Mouse (Mus musculus) thymus, adult 2 months (tissue): Measurements from ENCODE around the gene Fgfr2. TPM values are rescaled to one million over a fixed set of nuclear protein-coding genes. Genes with fewer than 3 reads are reported as not detected.

Source experiments
- DNase-seq: peaks from one replicate; pipeline ENCODE4 v3.0.0; 2021
- H3K27ac ChIP-seq: fragments of 200-500 bp; 2 replicates; pipeline ENCODE4 v1.5.1; 2012; ENCODE audit warnings: low read length, control low read depth; ENCODE audit not compliant: control insufficient read depth, insufficient read depth
- H3K27me3 ChIP-seq: fragments of 200-500 bp; 2 replicates; pipeline ENCODE4 v1.6.1; 2012; ENCODE audit warnings: mild to moderate bottlenecking, low read length, moderate library complexity, mixed read lengths; ENCODE audit not compliant: control insufficient read depth, insufficient read depth
- H3K36me3 ChIP-seq: fragments of 200-500 bp; 2 replicates; pipeline ENCODE4 v1.6.1; 2012; ENCODE audit warnings: mild to moderate bottlenecking, low read length, moderate library complexity; ENCODE audit not compliant: control insufficient read depth, insufficient read depth
- H3K4me1 ChIP-seq: fragments of 200-500 bp; replicated peaks from 2 replicates; pipeline ENCODE4 v1.6.1; 2012; ENCODE audit warnings: low read length; ENCODE audit not compliant: control insufficient read depth, insufficient read depth
- H3K4me3 ChIP-seq: fragments of 200-500 bp; 2 replicates; pipeline ENCODE4 v1.5.1; 2012; ENCODE audit warnings: mild to moderate bottlenecking, low read length, control low read depth, moderate library complexity; ENCODE audit not compliant: control insufficient read depth, insufficient read depth
- CTCF ChIP-seq: fragments of 200-500 bp; IDR thresholded peaks from 2 replicates; pipeline ENCODE4 v1.5.1; 2012; ENCODE audit warnings: mild to moderate bottlenecking, control low read depth, low read length, moderate library complexity, borderline replicate concordance; ENCODE audit not compliant: control insufficient read depth, poor library complexity, insufficient read depth; ENCODE audit errors: extremely low read depth
- POLR2A ChIP-seq: fragments of 200-500 bp; IDR thresholded peaks from 2 replicates; pipeline ENCODE4 v1.6.1; 2012; ENCODE audit warnings: mild to moderate bottlenecking, low read length, control low read depth, moderate library complexity; ENCODE audit not compliant: control insufficient read depth, poor library complexity, insufficient read depth; ENCODE audit errors: extremely low read depth
- WGBS: fragments of 180-500 bp; shearing (Covaris S2); methylation state at CpG from one replicate; pipeline ENCODE4 v1.1.7; 2018; 5-methylcytosine and 5-hydroxymethylcytosine counted together
- polyA plus RNA-seq: library from polyadenylated mRNA; depleted of rRNA; stranded (reverse); fragments of >200 nt; gene quantifications from 2 replicates; pipeline ENCODE4 v1.2.3, GENCODE M21; 2012

Gene Fgfr2
- polyA plus RNA-seq, 1 experiment: 12.1 TPM

DNA sequence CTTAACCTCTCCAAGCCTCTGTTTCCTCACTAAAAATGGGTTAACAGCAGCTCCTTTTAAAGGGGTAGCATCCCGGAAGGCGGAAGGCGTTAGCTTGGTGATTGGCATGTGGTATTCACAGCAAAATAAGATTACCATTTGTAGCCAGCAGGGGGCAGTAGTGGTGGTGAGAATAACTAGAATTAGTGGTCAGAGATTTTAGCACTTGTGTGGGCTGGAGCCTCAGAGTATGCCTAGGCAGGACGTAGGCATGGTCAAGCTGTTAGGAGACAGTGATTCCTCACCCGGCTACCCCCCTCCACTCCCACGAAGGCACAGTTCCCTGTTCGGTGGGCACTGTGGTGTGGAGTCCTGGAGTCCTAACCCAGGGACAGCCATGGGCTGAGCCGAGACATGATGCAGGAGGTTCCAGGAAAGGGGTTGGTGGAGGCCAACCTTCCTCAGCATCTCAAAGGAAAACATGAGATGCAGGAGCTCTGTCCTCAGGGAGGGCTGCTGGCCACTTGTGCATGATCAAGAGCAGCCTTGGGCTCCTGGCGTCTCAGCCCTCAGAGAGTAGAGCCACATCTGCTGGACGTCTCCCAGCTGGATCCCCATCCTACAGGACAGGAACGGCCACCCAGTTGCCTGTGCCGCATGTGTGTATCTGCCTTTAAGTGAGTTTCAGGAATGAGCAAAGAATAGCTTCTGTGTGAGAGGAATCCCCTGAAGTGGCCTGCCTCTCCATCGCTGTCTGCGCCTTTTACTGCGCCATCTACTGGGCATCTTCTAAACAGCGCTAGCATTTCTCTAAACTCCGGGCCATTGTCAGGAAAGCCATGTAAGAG, 2360.9 kb downstream of the Fgfr2 start:
- Histone ChIP-seq H3K27ac (no peak overlapping the region), H3K36me3 (no peaks in the 10 kb centered on the region), H3K4me1 (no peaks in the 10 kb centered on the region), H3K4me3 (no peak overlapping the region), H3K27me3 (no peaks in the 10 kb centered on the region)
- WGBS: 46% methylated on average over 17 of the region's 17 CpGs
- TF ChIP-seq POLR2A: no peak
- TF ChIP-seq CTCF: peak; percentile 56; the same call in 1 of the 2 replicates
- DNase-seq: peak; percentile 63

DNA sequence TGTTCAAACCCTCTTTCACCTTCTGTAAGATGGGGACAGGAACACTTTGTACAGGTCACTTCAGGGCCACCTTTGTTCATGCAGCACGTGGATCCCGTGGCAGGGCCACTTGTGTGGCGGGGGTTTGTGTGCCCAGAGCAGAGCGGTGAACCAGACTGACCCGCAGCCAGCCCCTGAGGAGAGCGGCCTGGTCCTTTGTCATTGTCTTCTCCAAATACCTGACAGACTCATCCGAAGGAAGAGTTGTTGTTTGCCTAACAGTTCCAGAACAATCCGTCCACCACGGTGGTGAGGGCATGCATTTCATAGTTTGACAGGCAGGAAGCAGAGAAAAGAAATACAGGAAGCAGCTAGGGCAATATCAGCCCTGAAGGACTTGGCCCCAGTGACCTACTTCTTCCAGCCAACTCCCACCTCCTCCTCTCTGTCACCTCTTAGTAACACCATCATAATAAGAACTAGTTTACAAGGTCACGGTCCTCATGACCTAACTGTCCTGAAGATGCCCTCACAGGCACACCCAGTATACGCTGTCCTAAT, 2365.8 kb downstream of the Fgfr2 start:
- H3K4me3 ChIP-seq: no peak overlapping the region
- H3K4me1 ChIP-seq: no peaks in the 10 kb centered on the region
- TF ChIP-seq CTCF (no peak), POLR2A (no peak)
- no peaks in the 10 kb centered on the region for H3K36me3 ChIP-seq
- H3K27me3 ChIP-seq: no peaks in the 10 kb centered on the region
- 84% methylated on average over 11 of the region's 11 CpGs for WGBS
- no peak overlapping the region for H3K27ac ChIP-seq
- DNase-seq: no peak

DNA sequence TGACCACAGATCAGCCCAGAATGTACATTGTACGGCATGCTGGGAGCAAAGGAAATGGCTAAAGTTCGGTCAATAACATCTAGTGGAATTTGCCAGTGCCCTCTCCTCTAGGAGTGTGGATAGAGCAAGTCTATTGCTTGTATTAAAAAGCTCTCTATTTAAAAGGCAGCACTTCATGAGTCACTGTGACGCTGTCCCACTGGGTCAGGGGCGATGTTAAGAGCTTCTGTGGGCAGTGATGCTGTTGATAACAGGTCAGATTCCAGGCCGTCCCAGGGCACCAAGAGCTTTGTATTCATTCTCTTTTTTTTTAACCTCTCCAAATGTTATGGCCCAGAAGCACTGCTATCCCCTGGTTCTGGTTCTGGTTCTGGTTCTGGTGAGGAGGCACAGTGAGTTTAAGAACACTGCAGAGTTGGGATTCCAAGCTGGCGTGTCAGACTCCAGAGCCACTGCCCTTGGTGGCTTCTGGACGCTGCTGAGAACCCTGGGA, 2366.8 kb downstream of the Fgfr2 start:
- Histone ChIP-seq H3K4me3 (no peak overlapping the region), H3K27me3 (no peaks in the 10 kb centered on the region), H3K36me3 (no peaks in the 10 kb centered on the region), H3K27ac (no peak overlapping the region), H3K4me1 (no peaks in the 10 kb centered on the region)
- no peak for TF ChIP-seq POLR2A
- no peak for TF ChIP-seq CTCF
- 94% methylated on average over 7 of the region's 7 CpGs for WGBS
- no peak for DNase-seq

DNA sequence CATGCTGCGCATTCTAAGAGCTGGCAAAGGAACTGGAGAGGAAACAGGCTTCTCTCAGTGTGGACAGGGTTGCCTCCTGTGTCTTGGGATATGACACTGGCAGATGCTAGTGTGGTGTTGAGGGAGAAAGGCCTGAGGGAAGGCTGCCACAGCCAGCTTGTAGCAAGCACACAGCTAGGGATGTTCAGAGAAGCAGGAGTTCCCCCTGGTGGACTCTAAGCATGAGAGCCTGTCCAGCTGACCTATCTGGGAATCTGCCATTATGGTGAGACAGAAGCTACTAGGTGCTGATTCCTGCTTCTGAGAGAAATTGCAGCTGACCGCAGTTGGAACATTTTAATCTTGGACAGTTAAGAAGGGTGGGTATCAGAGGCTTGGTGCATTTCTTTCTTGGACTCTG, 2368.4 kb downstream of the Fgfr2 start:
- DNase-seq: no peak
- Histone ChIP-seq H3K36me3 (no peaks in the 10 kb centered on the region), H3K4me1 (no peaks in the 10 kb centered on the region), H3K27ac (no peak overlapping the region), H3K4me3 (no peak overlapping the region), H3K27me3 (no peaks in the 10 kb centered on the region)
- no peak for TF ChIP-seq POLR2A
- no peak for TF ChIP-seq CTCF
- 94% methylated on average over 2 of the region's 2 CpGs for WGBS

DNA sequence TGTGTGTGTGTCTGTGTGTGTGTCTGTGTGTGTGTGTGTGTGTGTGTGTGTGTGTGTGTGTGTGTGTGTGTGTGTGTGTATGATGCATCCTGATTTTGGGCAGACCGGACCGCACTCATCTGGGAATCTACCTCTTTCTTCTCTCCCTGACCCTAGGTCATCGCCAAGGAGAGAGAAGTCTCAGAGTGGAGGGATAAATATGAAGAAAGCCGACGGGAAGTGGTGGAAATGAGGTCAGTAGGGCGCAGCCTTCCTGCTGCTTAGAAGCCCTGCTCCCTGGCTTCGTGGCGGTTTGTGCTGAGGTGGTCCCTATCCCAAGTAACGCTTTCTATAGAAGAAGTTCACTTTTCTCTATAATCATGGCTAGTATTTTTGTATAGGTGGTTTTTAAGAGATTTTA, 2371.5 kb downstream of the Fgfr2 start:
- no peak overlapping the region for H3K4me3 ChIP-seq
- no peaks in the 10 kb centered on the region for H3K27me3 ChIP-seq
- no peaks in the 10 kb centered on the region for H3K36me3 ChIP-seq
- DNase-seq: no peak
- no peak overlapping the region for H3K27ac ChIP-seq
- no peaks in the 10 kb centered on the region for H3K4me1 ChIP-seq
- WGBS: 86% methylated on average over 9 of the region's 9 CpGs
- TF ChIP-seq POLR2A (no peak), CTCF (no peak)

DNA sequence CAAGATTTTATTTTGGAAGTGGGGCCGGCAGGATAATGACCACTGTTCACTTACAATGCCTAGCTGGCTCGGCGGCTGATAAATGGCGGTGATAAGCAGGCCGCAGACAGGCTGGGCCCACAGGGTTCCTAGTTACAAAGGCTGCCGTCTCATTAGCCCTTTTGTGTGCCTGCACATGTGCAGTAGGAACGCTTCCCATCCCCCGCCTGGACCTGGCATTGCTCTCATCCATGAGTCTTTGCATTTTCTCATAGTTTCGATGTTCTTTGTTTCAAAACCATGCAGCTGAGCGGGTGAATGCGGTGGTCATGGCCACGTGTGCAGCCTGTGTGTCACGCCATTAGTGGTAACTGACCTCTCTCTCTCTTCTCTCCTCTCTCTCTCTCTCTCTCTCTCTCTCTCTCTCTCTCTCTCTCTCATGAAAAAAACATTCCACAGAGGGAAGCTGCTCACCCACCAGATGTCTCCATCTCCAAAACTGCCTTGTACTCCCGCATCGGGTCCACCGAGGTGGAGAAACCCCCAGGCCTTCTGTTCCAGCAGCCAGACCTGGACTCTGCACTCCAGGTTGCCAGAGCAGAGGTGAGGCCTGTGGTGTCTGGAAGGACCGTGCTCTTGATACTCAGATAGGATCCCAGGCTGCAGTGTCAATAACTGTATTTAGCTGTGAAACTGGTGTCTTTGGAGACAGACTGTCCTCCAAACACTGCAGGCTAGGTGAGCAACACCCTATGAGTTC, 2372.2 kb downstream of the Fgfr2 start:
- DNase-seq: no peak
- H3K4me1 ChIP-seq: no peaks in the 10 kb centered on the region
- no peaks in the 10 kb centered on the region for H3K36me3 ChIP-seq
- no peak for TF ChIP-seq CTCF
- no peak for TF ChIP-seq POLR2A
- WGBS: 95% methylated on average over 17 of the region's 17 CpGs
- no peaks in the 10 kb centered on the region for H3K27me3 ChIP-seq
- H3K27ac ChIP-seq: no peak overlapping the region
- H3K4me3 ChIP-seq: no peak overlapping the region
